Mouse (Mus musculus) ES-E14 (cell line): ENCODE results near the gene Sypl2.

Experiments
- CHD2 ChIP-seq: IDR thresholded peaks from 2 replicates; pipeline ENCODE4 v1.6.1; 2014; ENCODE audit warnings: mild to moderate bottlenecking, low read depth, low read length, inconsistent platforms
- HCFC1 ChIP-seq: IDR thresholded peaks from 2 replicates; pipeline ENCODE4 v1.6.1; 2012; ENCODE audit warnings: low read length, inconsistent platforms, borderline replicate concordance; ENCODE audit not compliant: insufficient read depth
- MAFK ChIP-seq: IDR thresholded peaks from 2 replicates; pipeline ENCODE4 v1.6.1; 2014; ENCODE audit warnings: mild to moderate bottlenecking, low read depth, low read length, inconsistent platforms; ENCODE audit not compliant: insufficient read depth
- ZC3H11A ChIP-seq: IDR thresholded peaks from 2 replicates; pipeline ENCODE4 v1.6.1; 2012; ENCODE audit warnings: low read depth, mild to moderate bottlenecking, inconsistent platforms, low read length, borderline replicate concordance
- ZNF384 ChIP-seq: IDR thresholded peaks from 2 replicates; pipeline ENCODE4 v1.6.1; 2012; ENCODE audit warnings: low read depth, low read length, inconsistent platforms

DNA sequence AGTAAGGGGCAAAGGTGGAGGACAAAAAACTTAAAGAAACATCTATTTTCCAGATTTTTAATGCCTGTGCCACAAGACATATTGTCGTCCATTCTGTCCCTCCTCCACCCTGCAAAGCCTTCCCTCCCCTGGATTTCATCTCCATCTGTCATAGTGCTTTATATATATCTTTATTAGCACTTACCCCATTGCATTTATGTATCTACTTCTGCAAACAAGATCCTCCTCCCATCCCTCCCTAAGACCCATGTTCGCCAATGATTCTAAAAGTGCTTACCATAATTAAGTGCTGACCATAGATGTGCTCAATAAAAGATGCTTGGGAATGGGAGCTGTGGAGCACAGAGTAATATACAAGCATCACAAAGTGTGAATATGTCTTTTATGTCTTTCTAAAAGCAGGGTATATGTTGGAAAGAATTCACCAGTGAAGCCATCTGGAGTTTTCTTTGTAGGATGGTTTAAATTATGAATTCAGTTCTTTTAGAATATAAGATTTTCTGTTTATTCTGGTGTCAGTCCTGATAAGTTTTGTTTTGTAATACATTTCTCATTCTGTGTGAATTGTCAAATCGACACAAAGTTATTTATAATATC is 14.9 kb upstream of the Sypl2 start:
- no peak for TF ChIP-seq MAFK
- no peak for TF ChIP-seq HCFC1
- TF ChIP-seq ZC3H11A = no peak
- TF ChIP-seq CHD2 = no peak
- no peak for TF ChIP-seq ZNF384
